Mouse (Mus musculus) heart, embryonic 11.5 days (tissue): ENCODE measurements around the gene Rtl4. TPM values are rescaled to one million over a fixed set of nuclear protein-coding genes. Genes with fewer than 3 reads are reported as not detected.

Source experiments
- ATAC-seq: fragments of 200-750 bp; cut with Nextera tagmentation; replicated peaks from 2 replicates; pipeline ENCODE4 v1.8.0; 2017; ENCODE audit warnings: moderate library complexity; ENCODE audit not compliant: insufficient number of reproducible peaks, low FRiP score, low TSS enrichment
- H3K27ac ChIP-seq: fragments of 300-500 bp; sonication (generic); 2 replicates; pipeline ENCODE4 v1.5.1; 2014; ENCODE audit warnings: mild to moderate bottlenecking, low read depth, low read length
- H3K27me3 ChIP-seq: fragments of 300-500 bp; sonication (generic); 2 replicates; pipeline ENCODE4 v1.6.1; 2014; ENCODE audit warnings: mild to moderate bottlenecking, low read length, mixed read lengths; ENCODE audit not compliant: control insufficient read depth, insufficient read depth
- H3K36me3 ChIP-seq: fragments of 300-500 bp; sonication (generic); 2 replicates; pipeline ENCODE4 v1.6.1; 2014; ENCODE audit warnings: mild to moderate bottlenecking, low read length, moderate library complexity, mixed read lengths; ENCODE audit not compliant: control insufficient read depth, insufficient read depth
- H3K4me1 ChIP-seq: fragments of 300-500 bp; sonication (generic); 2 replicates; pipeline ENCODE4 v1.6.1; 2014; ENCODE audit warnings: low read length; ENCODE audit not compliant: control insufficient read depth, insufficient read depth
- H3K4me2 ChIP-seq: fragments of 300-500 bp; sonication (generic); 2 replicates; pipeline ENCODE4 v1.6.1; 2014; ENCODE audit warnings: mild to moderate bottlenecking, moderate library complexity
- H3K4me3 ChIP-seq: fragments of 300-500 bp; sonication (generic); 2 replicates; pipeline ENCODE4 v1.5.1; 2014; ENCODE audit warnings: low read depth, low read length
- H3K9ac ChIP-seq: fragments of 300-500 bp; sonication (generic); 2 replicates; pipeline ENCODE4 v1.6.1; 2014; ENCODE audit warnings: mild to moderate bottlenecking, low read depth, low read length, moderate library complexity
- H3K9me3 ChIP-seq: fragments of 300-500 bp; sonication (generic); replicated peaks from 2 replicates; pipeline ENCODE4 v1.6.1; 2016; ENCODE audit warnings: low read length; ENCODE audit not compliant: control insufficient read depth
- WGBS: fragments of 180-500 bp; shearing (Covaris S2); extraction: QIAGEN DNeasy Blood & Tissue Kit; methylation state at CpG from one replicate; pipeline ENCODE4 v1.1.7; 2014; ENCODE audit not compliant: insufficient replicate concordance; 5-methylcytosine and 5-hydroxymethylcytosine counted together
- microRNA counts: library from miRNA; unstranded; fragments of <30 nt; microRNA quantifications from one replicate; lab custom pipeline; 2015
- microRNA-seq: library from miRNA; unstranded; fragments of <30 nt; microRNA quantifications from one replicate; pipeline ENCODE4, GENCODE M21; 2016; ENCODE audit warnings: borderline number of aligned reads
- polyA plus RNA-seq: library from polyadenylated mRNA; unstranded; fragments of >200 nt; fragmentation: Nextera tagmentation; extraction: Ambion mirVana; gene quantifications from 2 replicates; pipeline ENCODE4 v1.2.1, GENCODE M21; 2014

Rtl4 gene
- polyA plus RNA-seq, 1 experiment from 2014 or later: 1.2 TPM

- H3K36me3 ChIP-seq: no peaks in the 10 kb centered on the region
- H3K4me1 ChIP-seq: no peaks in the 10 kb centered on the region
- no peak overlapping the region for H3K27ac ChIP-seq
- H3K4me2 ChIP-seq: no peak overlapping the region
- H3K27me3 ChIP-seq: no peaks in the 10 kb centered on the region
- no peak overlapping the region for H3K4me3 ChIP-seq
- no peak overlapping the region for H3K9ac ChIP-seq
- H3K9me3 ChIP-seq: no peaks in the 10 kb centered on the region
- WGBS: 59% methylated on average over 1 of the region's 1 CpGs
- ATAC-seq: no peak
These were observed 27.6 kb downstream of the Rtl4 start for GRCm38 (mm10) chrX:144716330-144716729.

DNA sequence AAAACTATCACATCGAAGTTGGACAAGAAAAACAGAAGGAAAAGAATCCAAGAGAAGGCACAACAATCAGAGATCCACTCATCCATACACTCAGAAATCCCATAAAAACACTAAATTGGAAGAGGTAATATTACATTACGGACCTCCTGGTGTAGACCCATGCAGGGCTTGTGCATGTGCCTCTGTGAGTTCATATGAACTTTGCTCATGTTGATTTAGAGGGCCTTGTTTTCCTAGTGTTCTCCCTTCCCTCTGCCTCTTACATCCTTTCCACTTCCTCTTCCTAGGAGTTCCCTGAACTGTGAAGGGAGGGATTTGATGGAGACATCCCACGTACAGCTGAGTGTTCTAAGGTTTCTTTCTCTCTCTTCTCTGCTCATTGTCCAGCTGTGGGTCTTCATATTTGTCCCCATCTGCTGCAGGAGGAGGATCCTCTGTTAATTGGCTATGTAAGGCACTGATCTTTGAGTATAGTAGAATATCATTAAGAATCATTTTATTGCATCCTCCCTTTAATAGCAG, 58.9 kb downstream of the Rtl4 start:
- Histone ChIP-seq H3K9ac (no peak overlapping the region), H3K36me3 (no peaks in the 10 kb centered on the region), H3K9me3 (no peaks in the 10 kb centered on the region), H3K4me1 (no peaks in the 10 kb centered on the region), H3K27me3 (no peaks in the 10 kb centered on the region), H3K27ac (no peak overlapping the region), H3K4me3 (no peak overlapping the region), H3K4me2 (no peak overlapping the region)
- WGBS: 66% methylated on average over 3 of the region's 3 CpGs
- no peak for ATAC-seq

DNA sequence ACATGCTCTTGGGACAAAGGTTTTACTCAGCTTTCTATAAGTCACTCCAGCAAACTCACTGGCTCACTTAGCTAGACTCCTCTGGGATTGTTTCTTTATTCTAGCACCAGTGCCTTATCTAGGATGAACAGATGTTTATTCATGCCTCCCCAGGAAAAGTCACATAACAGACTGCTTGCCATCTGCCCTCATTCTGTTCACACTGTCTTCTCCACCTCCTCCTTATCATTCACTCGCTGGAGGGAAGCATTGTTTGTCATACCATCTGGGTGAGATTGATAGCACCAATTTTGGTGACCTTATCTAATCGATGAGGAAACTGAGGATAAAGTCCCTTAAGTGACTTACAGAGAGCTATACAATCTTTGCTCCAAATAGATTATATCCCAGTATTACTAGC, 298.3 kb downstream of the Rtl4 start:
- Histone ChIP-seq H3K4me2 (no peak overlapping the region), H3K4me3 (no peak overlapping the region), H3K27ac (no peak overlapping the region), H3K27me3 (no peaks in the 10 kb centered on the region), H3K9ac (no peak overlapping the region), H3K36me3 (no peaks in the 10 kb centered on the region), H3K4me1 (no peaks in the 10 kb centered on the region), H3K9me3 (no peaks in the 10 kb centered on the region)
- WGBS: 26% methylated on average over 2 of the region's 2 CpGs
- no peak for ATAC-seq

DNA sequence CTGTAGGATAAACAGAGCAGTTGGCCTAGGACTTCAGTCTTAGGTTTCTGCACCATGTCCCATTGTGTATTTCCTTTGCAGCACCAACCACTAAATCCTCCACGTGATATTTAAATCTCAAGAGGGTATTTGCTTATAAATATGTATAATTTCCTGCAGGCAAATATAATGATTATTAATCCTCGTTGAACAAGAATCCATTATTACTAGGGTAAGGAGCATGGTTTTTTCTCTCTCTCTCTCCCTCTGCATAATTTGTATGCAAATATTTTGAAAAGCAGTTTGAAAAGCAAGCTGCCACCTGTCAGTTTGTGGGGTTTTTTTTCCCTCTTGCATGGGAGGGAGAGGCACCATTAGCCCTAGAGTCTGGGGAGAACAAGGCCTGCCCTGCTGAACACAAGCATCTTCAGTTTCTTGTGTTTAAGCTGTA, 376.8 kb downstream of the Rtl4 start:
- no peaks in the 10 kb centered on the region for H3K4me1 ChIP-seq
- H3K9me3 ChIP-seq: no peaks in the 10 kb centered on the region
- no peak overlapping the region for H3K27ac ChIP-seq
- no peak overlapping the region for H3K4me2 ChIP-seq
- no peak for ATAC-seq
- no peak overlapping the region for H3K9ac ChIP-seq
- no peaks in the 10 kb centered on the region for H3K27me3 ChIP-seq
- WGBS: 62% methylated on average over 2 of the region's 2 CpGs
- H3K4me3 ChIP-seq: no peak overlapping the region
- H3K36me3 ChIP-seq: no peaks in the 10 kb centered on the region

DNA sequence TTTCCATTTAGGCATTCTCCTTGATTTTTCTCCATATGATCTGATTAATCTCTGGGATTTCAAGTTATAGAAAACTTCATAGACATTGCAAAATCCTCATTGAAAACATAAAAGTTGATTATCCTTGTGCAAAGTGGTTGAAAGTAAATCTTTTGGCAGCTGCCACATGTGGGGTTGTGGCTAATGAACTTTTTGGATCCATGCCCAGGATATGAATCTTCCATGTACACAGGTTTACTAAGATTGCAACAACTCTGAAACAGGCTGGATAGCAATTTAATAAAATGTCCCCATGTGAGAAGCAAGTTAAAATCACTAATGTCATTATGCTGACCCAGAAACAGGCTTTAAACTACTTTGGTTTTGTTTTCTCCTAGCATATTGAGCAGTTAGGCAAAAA, 401.1 kb downstream of the Rtl4 start:
- no peak overlapping the region for H3K4me3 ChIP-seq
- H3K9ac ChIP-seq: no peak overlapping the region
- H3K27ac ChIP-seq: no peak overlapping the region
- H3K4me1 ChIP-seq: no peaks in the 10 kb centered on the region
- H3K9me3 ChIP-seq: no peaks in the 10 kb centered on the region
- H3K36me3 ChIP-seq: no peaks in the 10 kb centered on the region
- H3K27me3 ChIP-seq: no peaks in the 10 kb centered on the region
- ATAC-seq: no peak
- H3K4me2 ChIP-seq: no peak overlapping the region

- no peak for ATAC-seq
- 62% methylated on average over 3 of the region's 3 CpGs for WGBS
- H3K4me3 ChIP-seq: no peak overlapping the region
- no peak overlapping the region for H3K4me2 ChIP-seq
- no peaks in the 10 kb centered on the region for H3K36me3 ChIP-seq
- no peaks in the 10 kb centered on the region for H3K27me3 ChIP-seq
- no peaks in the 10 kb centered on the region for H3K4me1 ChIP-seq
- no peak overlapping the region for H3K27ac ChIP-seq
- H3K9me3 ChIP-seq: no peaks in the 10 kb centered on the region
- no peak overlapping the region for H3K9ac ChIP-seq
These were observed 401.7 kb downstream of the Rtl4 start for GRCm38 (mm10) chrX:145090360-145090759.

DNA sequence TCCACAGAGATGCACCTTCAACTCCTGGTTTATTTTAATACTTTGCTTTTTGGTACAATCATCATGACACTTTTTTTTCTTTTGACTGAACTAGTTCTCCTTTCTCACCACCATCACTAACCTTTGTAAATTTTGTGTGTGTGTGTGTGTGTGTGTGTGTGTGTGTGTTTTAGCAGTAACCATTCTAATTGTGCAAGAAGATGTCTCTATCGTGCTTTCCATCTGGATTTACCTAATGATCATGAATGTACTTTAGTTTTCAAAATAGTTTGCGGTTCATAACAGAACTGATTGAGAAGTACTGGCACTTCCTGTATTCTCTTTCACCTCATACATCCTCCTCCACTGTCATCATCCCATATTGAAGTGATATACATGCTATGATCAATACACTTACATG, 402.3 kb downstream of the Rtl4 start:
- H3K4me2 ChIP-seq: no peak overlapping the region
- no peaks in the 10 kb centered on the region for H3K27me3 ChIP-seq
- H3K4me1 ChIP-seq: no peaks in the 10 kb centered on the region
- no peak overlapping the region for H3K4me3 ChIP-seq
- H3K9me3 ChIP-seq: no peaks in the 10 kb centered on the region
- no peaks in the 10 kb centered on the region for H3K36me3 ChIP-seq
- 73% methylated on average over 2 of the region's 2 CpGs for WGBS
- ATAC-seq: no peak
- no peak overlapping the region for H3K9ac ChIP-seq
- H3K27ac ChIP-seq: no peak overlapping the region

MicroRNAs encoded within 50 kb of the gene (microRNA counts, 519-probe panel; counts per million panel counts)
- microRNA mmu-miR-3472 (lab: Ali Mortazavi, UCI): 32.2 counts per million

Small RNAs within 50 kb of the gene (microRNA-seq; reads per million reads assigned to microRNA genes)
- gene Mir3472: not detected

Other genes with a start within 250 kb of the Rtl4 start
- gene Trpc5os, start 232.3 kb upstream of the Rtl4 start, polyA plus RNA-seq: 0.13 and 0.38 TPM in 2 replicates
- gene Trpc5, start 727 bp upstream of the Rtl4 start, polyA plus RNA-seq: 0.56 and 0.86 TPM in 2 replicates